Mouse (Mus musculus) brain, embryonic 18.5 days (tissue): ENCODE measurements around the gene Zbtb16.

Experiments used
- DNase-seq: peaks from one replicate; pipeline ENCODE4 v3.0.0-alpha.2; 2012; ENCODE audit warnings: low read depth, low spot score

Gene Zbtb16

DNA sequence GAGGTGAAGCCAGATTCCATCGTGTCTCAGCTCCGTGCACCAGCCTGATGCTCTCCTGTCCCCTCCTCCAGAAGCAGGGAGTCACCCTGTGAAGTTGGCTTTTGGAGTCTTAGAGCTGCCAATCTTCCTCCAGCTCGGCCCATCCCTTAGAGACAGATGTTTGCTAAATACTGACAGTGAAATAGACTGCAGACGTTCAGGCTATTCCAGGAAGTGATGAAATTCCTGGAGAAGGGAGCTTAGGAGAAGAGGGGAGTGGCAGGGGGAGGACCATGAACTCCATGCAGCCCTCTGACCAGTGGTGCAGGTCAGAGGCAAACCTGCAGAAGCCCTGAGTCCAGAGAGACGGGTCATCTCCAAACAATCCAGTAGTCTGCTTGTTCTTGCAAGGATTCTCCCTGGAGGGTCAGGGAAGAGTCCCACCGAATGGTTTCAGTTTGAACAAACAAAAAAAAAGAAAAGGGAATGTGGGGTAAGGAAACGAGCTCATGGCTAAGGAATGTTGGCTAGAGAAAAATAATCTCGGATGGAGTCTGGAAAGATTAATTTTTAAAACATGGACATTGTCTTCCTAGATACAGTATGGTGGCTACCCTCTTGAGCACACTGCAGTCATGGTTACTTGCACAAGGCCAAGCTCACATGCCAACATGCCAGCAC is 231.0 kb downstream of the Zbtb16 start, which contains the start of gene Nnmt:
Gene Nnmt, minus strand, starts transcription at position 215 of the 660 bp plus-strand sequence.
- no peak for DNase-seq
